Mouse (Mus musculus): ENCODE results near the gene Tap2. TPM values are rescaled to one million over a fixed set of nuclear protein-coding genes. Genes with fewer than 3 reads are reported as not detected.

Gene Tap2
- total RNA-seq (2021): 1 to 10 TPM; 7.8 to 9.3 TPM
- long read RNA-seq, experiment 1, transcript Tap2-201 (12 exons, 3,442 nt): major isoform, 6 of 7 reads
- long read RNA-seq, experiment 1, partial matches to known transcripts: 0 of 7 reads
- long read RNA-seq, experiment 1, other reads (novel, unspliced or antisense): 1 of 7 reads
- long read RNA-seq, experiment 2, transcript Tap2-201 (12 exons, 3,442 nt): major isoform, 11 of 11 reads
- long read RNA-seq, experiment 2, partial matches to known transcripts: 0 of 11 reads
- long read RNA-seq, experiment 2, other reads (novel, unspliced or antisense): 0 of 11 reads

DNA sequence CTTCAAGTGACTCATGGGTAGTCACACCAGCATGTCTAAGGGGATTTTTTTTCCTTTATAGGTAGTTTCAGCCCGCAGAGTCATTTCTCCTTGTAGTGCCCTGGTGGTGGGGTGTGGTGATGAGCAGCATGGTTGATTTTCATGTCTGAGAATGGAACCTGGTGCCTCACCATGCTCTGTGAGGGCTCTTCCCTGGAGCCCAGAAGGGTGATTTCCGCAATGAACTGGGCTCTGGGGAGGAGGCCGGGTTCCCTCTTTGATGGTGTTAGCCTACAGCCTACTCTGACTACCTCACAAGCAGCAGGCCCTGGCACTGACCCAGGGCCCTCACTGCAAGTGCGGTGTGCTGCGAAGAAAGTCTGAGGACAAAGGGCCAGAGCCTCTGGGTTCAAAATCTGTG is at the start of gene Tap2:
Tap2 (plus strand) TSS at position 84 of the 400 bp plus-strand sequence.
- Histone ChIP-seq H3K27ac (peak within 1 kb of the TSS; percentile 84), H3K4me3 (peak within 1 kb of the TSS; percentile 68)
- peak in 1 of 2 experiments; percentile 3 for DNase-seq (ENCODE audit: low spot score in 2 of 2)
- no peak for TF ChIP-seq CTCF (conservative IDR thresholded peaks at IDR 0.05)

DNA sequence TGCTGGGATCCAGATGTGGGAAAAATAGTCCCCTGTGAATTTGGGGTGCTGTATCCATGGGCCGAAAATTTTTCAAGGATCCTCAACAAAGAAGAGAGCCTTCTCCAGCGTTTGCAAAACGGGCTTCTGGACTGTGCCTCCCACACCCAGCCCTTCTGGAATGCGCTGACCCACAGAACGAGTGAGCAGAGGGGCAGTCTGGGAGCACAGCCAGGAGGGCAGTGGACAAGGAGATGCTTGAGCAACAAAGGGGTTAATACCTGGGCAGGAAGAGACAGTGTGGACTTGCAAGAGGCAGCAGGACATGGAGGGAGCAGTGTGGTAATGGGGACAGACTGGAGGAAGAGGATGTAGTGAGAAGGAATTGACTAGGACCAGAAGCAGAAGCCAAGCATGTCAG is 47.8 kb upstream of the Tap2 start:
- no peak for TF ChIP-seq CTCF (conservative IDR thresholded peaks at IDR 0.05)
- no peak for DNase-seq (ENCODE audit: low spot score in 2 of 2)
- Histone ChIP-seq H3K4me3 (no peak overlapping the region), H3K27ac (no peak overlapping the region)

DNA sequence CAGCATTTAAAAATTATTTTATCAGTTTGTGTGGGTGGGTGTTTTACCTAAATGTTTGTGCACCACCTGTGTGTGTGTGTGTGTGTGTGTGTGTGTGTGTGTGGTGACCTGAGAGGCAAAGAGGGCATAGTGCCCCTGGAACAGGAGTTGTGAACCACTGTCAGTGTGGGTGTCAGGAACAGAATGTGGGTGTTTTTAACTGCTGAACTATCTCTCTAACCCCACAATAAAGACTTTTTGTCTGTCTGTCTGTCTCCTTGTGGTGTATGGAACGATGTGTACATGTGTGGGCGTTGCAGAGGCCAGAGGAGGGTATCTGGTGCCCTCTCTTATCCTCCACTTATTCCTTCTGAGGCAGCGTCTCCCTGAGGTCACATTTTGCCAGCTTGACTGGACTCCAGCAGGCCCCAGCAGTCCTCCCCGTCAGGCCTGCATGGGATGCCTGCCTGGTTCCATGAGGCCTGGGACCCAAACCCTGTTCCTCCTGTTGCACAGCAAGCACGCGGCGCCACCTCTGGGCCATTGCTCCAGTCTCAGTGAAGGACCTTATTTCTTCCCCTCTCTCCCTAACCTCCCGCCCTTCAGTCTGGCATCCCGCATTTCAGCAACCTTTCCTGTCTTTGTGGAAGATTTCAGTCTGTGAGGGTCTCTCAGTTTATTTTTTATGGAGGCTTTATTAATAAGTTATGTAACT is 39.0 kb upstream of the Tap2 start:
- peak; percentile 62 for TF ChIP-seq CTCF (conservative IDR thresholded peaks at IDR 0.05)
- Histone ChIP-seq H3K27ac (no peak overlapping the region), H3K4me3 (no peak overlapping the region)
- no peak for DNase-seq (ENCODE audit: low spot score in 2 of 2)

DNA sequence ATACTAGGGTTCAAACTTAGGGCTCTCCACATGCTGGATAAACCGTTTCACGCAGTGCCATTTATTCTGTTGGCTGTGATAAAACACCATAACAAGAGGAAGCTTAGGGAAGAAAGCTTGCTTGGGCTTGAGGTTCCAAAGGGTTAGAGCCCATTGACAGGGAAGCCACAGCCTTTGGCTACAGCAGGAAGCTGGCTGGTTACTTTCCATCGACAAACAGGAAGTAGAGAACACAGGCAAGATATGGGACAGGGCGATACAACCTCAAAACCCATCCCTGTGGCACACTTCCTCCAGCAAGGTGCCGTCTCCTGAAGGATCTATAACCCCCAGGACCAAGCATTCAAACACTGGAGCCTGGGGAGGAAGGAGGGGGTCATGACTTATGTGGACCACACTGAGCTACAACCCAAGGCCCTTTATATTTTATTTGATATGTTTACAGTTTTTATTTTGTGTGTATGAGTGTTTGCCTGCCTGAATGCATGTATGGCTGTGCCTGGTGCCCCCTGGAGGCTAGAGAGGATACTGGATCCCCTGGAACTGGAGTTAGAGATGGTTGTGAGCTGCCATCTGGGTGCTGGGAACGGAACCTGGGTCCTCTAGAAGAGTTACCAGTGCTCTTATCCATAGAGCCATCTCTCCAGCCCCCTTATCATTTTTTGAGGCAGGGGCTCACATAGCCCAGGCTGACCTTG is 38.1 kb upstream of the Tap2 start:
- TF ChIP-seq CTCF (conservative IDR thresholded peaks at IDR 0.05): peak; percentile 59
- H3K27ac ChIP-seq: no peak overlapping the region
- no peak overlapping the region for H3K4me3 ChIP-seq
- DNase-seq (ENCODE audit: low spot score in 2 of 2): no peak

DNA sequence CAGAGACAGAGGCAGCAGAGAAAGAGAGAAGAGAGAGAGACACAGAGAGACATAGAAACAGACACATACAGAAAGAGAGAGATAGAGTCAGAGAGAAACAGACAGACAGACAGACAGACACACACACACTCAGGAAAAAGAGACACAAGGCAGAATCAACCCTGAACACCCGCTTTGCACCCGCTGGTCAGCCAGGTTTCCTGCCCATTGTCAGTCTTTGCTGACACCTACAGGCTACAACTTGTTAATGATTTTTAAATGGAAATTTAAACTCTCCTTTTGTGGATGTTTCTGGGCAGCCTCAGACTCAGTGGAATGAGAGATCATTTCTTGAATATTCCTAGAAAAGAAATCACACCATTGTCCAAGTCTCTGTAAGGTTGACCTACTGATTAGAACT is 34.0 kb upstream of the Tap2 start:
- peak; percentile 86 for TF ChIP-seq CTCF (conservative IDR thresholded peaks at IDR 0.05)
- peak; percentile 24 to 43 for DNase-seq (ENCODE audit: low spot score in 2 of 2)
- H3K4me3 ChIP-seq: no peak overlapping the region
- no peak overlapping the region for H3K27ac ChIP-seq

DNA sequence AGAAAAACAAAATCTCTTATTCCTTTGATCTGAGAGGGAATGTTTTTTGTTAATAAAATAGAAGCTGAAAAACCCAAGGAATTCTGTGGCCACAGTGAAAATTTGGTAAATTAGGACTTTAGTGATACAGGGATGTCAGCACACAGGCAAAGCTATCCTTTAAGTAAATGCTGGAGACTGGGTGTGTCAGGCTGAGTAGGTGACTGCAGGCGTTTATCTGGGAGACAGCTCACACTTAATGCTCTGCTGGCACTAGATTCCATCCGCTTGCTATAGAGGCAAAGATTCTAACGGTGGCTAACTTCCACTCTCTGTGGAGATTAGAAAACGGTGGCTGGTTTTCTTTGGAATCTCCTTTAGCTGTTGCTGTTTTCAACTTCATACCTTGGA is 32.8 kb upstream of the Tap2 start:
- DNase-seq (ENCODE audit: low spot score in 2 of 2): no peak
- no peak for TF ChIP-seq CTCF (conservative IDR thresholded peaks at IDR 0.05)

DNA sequence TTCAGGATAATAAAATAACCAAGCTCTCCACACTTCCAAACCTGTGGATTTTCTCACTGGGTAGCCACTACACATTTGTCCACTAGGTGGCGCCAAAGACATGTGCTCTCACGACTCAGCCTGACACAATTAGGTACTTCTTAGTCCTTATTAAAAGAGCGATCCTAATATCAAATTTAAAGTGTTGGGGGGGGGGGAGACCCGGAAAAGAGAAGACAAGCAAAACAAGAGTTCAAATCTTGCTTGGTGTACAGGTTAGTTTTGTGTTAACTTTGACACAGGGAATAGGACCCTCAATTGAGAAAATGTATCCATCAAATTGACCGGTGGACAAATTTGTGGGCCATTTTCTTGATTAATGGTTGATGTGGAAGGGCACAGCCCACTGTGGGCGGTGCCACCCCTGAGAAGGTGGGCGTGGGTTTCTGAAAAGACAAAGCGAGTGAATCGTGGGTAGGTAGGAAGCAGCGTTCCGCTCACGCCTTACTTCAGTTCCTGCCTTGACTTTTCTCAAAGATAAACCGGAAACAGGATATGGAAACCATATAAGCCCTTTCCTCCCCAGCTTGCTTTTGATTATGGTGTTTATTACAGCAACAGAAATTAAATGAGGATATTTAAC is 32.3 kb upstream of the Tap2 start:
- peak; percentile 89 for TF ChIP-seq CTCF (conservative IDR thresholded peaks at IDR 0.05)

More for the DNA sequence above, 32.8 kb upstream of the Tap2 start:
- H3K4me3 ChIP-seq: no peak overlapping the region
- H3K27ac ChIP-seq: no peak overlapping the region

DNA sequence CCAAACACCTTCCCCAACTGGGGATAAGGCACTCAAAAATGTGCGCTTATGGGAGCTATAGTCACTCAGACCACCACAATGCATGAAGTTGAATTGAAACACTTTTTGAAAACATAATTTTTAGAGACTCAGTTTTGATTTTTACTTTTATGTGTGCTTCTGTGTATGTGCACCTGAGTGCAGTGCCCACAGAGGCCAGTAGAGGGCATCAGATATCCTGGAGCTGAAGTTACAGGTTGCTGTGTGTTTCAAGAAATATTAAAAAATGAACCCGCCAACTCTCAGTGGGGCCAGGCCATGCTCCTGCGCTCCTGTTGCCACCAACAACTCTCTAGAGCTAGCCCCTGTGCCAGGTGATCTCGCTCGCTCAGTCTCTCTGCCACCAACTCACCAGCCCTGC is 30.8 kb upstream of the Tap2 start:
- DNase-seq (ENCODE audit: low spot score in 2 of 2): no peak
- no peak overlapping the region for H3K27ac ChIP-seq
- TF ChIP-seq CTCF (conservative IDR thresholded peaks at IDR 0.05): peak; percentile 50
- no peak overlapping the region for H3K4me3 ChIP-seq

More for the DNA sequence above, 32.3 kb upstream of the Tap2 start:
- Histone ChIP-seq H3K4me3 (no peak overlapping the region), H3K27ac (no peak overlapping the region)
- DNase-seq (ENCODE audit: low spot score in 2 of 2): peak; percentile 69 to 89

DNA sequence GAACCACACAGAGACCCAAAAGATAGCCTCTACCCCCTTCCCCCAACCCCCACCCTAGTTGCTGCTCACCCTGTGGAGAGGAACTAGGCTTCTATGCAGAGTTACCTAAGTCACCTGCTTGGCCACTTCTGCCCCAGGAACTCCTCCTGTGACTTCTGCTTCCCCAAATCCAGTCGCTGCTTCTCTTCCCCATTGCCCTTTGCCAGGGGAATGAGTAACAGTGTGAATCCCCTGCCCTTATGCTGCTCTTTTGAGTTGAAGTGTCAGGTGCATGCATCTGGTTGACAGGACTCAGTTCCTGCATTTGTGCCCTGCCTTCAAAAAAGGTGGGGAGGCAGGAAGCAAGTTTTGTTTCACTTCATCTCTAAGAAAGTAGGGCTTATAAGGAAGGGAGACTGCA is 29.3 kb upstream of the Tap2 start:
- DNase-seq (ENCODE audit: low spot score in 2 of 2): no peak
- no peak for TF ChIP-seq CTCF (conservative IDR thresholded peaks at IDR 0.05)
- no peak overlapping the region for H3K4me3 ChIP-seq
- H3K27ac ChIP-seq: no peak overlapping the region

DNA sequence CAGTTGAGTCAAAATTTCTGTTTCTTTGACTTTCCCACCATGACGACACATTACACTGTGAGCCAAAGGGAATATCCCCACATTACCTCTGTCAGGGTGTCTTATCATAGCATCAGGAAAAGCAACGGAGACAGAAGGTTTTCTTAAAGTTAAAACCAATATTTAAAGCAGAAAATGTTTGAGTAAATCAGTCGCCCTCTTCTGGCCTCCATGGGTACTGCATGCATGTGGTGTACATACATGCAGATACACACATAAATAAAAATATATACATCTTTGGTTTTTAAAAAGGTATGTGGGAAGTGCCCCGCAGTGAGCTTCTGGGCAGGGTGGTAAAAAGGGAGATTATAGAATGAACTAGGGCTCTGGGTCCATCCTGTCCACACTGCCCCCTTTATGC is 26.1 kb upstream of the Tap2 start:
- Histone ChIP-seq H3K27ac (no peak overlapping the region), H3K4me3 (no peak overlapping the region)
- peak; percentile 61 for TF ChIP-seq CTCF (conservative IDR thresholded peaks at IDR 0.05)
- no peak for DNase-seq (ENCODE audit: low spot score in 2 of 2)

DNA sequence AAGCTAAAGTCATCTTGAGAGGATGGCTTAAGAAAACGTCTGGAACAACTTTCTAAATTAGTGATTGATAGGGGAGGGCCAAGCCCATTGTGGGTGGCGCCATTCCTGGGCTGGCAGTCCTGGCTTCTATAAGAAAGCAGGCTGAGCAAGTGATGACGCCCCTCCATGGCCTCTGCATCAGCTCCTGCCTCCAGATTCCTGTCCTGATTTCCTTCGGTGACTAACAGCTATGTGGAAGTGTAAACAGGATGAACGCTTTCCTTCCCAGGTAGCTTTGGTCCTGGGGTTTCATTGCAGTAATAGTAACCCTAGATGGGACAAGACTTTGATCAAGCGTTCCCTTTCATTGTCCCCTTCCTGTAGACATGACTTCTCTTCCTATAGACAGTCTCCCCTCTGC is 24.3 kb upstream of the Tap2 start:
- Histone ChIP-seq H3K4me3 (no peak overlapping the region), H3K27ac (no peak overlapping the region)
- TF ChIP-seq CTCF (conservative IDR thresholded peaks at IDR 0.05): no peak
- DNase-seq (ENCODE audit: low spot score in 2 of 2): no peak

DNA sequence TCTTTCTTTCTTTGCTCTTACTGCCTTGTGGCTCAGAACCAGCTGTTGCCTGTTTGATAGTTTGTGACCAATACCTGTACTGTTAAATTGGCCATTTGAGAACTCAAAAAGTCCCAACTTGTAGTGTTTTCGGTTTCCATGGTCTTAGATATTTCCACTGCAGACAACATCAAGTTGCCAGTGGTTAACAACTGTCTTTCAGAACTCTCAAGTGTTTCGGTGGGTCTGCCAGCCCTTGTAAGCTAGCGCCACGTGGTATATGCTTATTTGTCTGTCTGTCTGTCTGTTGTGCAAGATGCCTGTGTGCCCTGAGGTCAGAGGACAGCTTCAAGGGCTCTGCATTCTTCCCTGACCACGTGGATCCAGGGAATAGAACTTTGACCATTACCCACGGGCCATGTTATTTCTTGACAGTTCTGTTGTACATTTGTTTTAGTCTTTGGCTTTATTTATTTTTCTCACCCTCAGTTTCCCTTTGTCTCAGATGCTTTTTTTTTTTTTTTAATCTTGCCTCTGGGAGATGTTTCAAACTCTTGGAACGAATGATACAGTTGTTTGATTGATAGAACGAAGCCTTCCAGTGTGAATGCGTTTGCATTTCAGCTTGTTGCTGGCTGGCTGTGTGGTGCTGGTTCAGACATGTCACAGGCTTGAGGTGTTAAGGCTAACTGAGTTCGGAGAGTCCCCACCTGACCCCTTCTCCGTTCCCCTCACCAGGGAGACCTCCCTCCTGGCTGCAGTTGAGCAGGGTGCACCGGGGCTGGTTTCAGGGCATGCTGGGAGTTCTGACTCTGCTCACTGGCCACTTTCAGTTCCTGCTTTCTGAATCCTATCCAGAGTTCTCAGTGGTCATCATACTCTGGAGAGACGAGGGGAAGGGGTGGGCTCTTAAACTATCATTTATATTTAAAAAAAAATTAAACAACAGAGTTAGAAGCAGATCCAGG is 23.1 kb upstream of the Tap2 start:
- no peak overlapping the region for H3K4me3 ChIP-seq
- H3K27ac ChIP-seq: no peak overlapping the region
- no peak for DNase-seq (ENCODE audit: low spot score in 2 of 2)
- TF ChIP-seq CTCF (conservative IDR thresholded peaks at IDR 0.05): no peak

All from layer of hippocampus, adult 2 months (tissue).